Mouse (Mus musculus): ENCODE results near the gene Neurl2.

- TF ChIP-seq CTCF (IDR thresholded peaks at IDR 0.05; ENCODE audit: low read depth) (peak; percentile 58), EP300 (IDR thresholded peaks at IDR 0.05; ENCODE audit: low read depth) (peak; percentile 7; the same call in 1 of the 2 replicates)
These were observed 47.5 kb downstream of the Neurl2 start, which contains the start of gene Snx21 for GRCm38 (mm10) chr2:164785481-164786387.

Measured in liver, embryonic 14.5 days (tissue).